Mouse (Mus musculus): Measurements from ENCODE around the gene Lnx1.

DNA sequence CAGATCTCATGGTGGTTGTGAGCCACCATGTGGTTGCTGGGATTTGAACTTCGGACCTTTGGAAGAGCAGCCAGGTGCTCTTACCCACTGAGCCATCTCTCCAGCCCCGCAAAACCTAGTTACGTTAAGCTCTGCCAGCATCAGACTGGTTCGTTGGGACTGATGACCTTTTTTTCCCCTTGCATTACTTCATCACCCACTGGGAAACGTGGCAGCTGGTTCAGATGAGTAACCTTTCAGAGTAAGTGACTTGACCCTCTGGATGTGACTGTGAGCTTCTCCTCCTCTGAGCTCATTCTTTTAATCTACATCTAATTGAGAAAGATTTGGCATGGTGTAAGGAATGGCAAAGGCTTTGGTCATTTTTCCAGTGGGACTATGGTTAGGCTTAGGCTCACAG lies 102.7 kb downstream of the Lnx1 start:
- no peak for TF ChIP-seq POLR2A (IDR thresholded peaks at IDR 0.05; ENCODE audit: low read depth, low read length)
- no peak for TF ChIP-seq CTCF (conservative IDR thresholded peaks at IDR 0.05; ENCODE audit: insufficient read depth, insufficient read length, low read depth, low read length)

Data from kidney, adult 2 months (tissue).